Mouse (Mus musculus) testis, adult 2 months (tissue): ENCODE results near the gene Fam174b.

Source experiments
- CTCF ChIP-seq: fragments of 200-500 bp; IDR thresholded peaks from 2 replicates; pipeline ENCODE4 v1.5.1; 2012; ENCODE audit warnings: low read depth, mild to moderate bottlenecking, inconsistent platforms, low read length, moderate library complexity; ENCODE audit not compliant: control insufficient read depth, insufficient read depth, insufficient replicate concordance
- POLR2A ChIP-seq: fragments of 200-500 bp; IDR thresholded peaks from 2 replicates; pipeline ENCODE4 v1.6.1; 2012; ENCODE audit warnings: low read depth, mild to moderate bottlenecking, inconsistent platforms, low read length, moderate library complexity; ENCODE audit not compliant: control insufficient read depth

GRCm38 (mm10) chr7:73741841-73742240, 1.7 kb downstream of the Fam174b start:
- TF ChIP-seq POLR2A (no peak), CTCF (no peak)
